Mouse (Mus musculus) kidney, postnatal 0 days (tissue): ENCODE measurements around the gene Plbd2. TPM values are rescaled to one million over a fixed set of nuclear protein-coding genes. Genes with fewer than 3 reads are reported as not detected.

Experiments
- ATAC-seq: fragments of 200-750 bp; cut with Nextera tagmentation; replicated peaks from 2 replicates; pipeline ENCODE4 v1.8.0; 2017; ENCODE audit warnings: low read depth, moderate number of reproducible peaks, moderate TSS enrichment, moderate library complexity; ENCODE audit not compliant: low FRiP score
- DNase-seq: peaks from one replicate; pipeline ENCODE4 v3.0.0-alpha.2; 2016; ENCODE audit warnings: low spot score
- H3K27ac ChIP-seq: fragments of 300-500 bp; sonication (generic); 2 replicates; pipeline ENCODE4 v1.5.1; 2014; ENCODE audit warnings: mild to moderate bottlenecking
- H3K27me3 ChIP-seq: fragments of 300-500 bp; sonication (generic); 2 replicates; pipeline ENCODE4 v1.6.1; 2014; ENCODE audit warnings: low read length, mixed read lengths; ENCODE audit not compliant: insufficient read depth
- H3K36me3 ChIP-seq: fragments of 300-500 bp; sonication (generic); 2 replicates; pipeline ENCODE4 v1.6.1; 2014; ENCODE audit warnings: low read length, mixed read lengths; ENCODE audit not compliant: insufficient read depth
- H3K4me1 ChIP-seq: fragments of 300-500 bp; sonication (generic); replicated peaks from 2 replicates; pipeline ENCODE4 v1.6.1; 2014; ENCODE audit warnings: antibody characterized with exemption, low read length, mixed read lengths; ENCODE audit not compliant: insufficient read depth
- H3K4me2 ChIP-seq: fragments of 300-500 bp; sonication (generic); 2 replicates; pipeline ENCODE4 v1.6.1; 2014; ENCODE audit warnings: mild to moderate bottlenecking, low read length, moderate library complexity, mixed read lengths
- H3K4me3 ChIP-seq: fragments of 300-500 bp; sonication (generic); replicated peaks from 2 replicates; pipeline ENCODE4 v1.5.1; 2014; ENCODE audit warnings: low read depth, low read length
- H3K9ac ChIP-seq: fragments of 300-500 bp; sonication (generic); 2 replicates; pipeline ENCODE4 v1.6.1; 2014; ENCODE audit warnings: low read depth, low read length
- H3K9me3 ChIP-seq: fragments of 300-500 bp; sonication (generic); replicated peaks from 2 replicates; pipeline ENCODE4 v1.6.1; 2016; ENCODE audit warnings: low read length, inconsistent platforms, mixed read lengths
- CTCF ChIP-seq: IDR thresholded peaks from 2 replicates; pipeline ENCODE4 v1.5.1; 2016; ENCODE audit warnings: antibody characterized with exemption, low read depth, mild to moderate bottlenecking, moderate library complexity
- WGBS: fragments of 180-500 bp; shearing (Covaris S2); extraction: QIAGEN DNeasy Blood & Tissue Kit; methylation state at CpG from one replicate; pipeline ENCODE4 v1.1.7; 2014; 5-methylcytosine and 5-hydroxymethylcytosine counted together
- polyA plus RNA-seq: library from polyadenylated mRNA; unstranded; fragments of >200 nt; fragmentation: Nextera tagmentation; extraction: Ambion mirVana; gene quantifications from 2 replicates; pipeline ENCODE4 v1.2.1, GENCODE M21; 2015

Plbd2 gene
- polyA plus RNA-seq, 1 experiment from 2014 or later: 78.2 TPM

DNA sequence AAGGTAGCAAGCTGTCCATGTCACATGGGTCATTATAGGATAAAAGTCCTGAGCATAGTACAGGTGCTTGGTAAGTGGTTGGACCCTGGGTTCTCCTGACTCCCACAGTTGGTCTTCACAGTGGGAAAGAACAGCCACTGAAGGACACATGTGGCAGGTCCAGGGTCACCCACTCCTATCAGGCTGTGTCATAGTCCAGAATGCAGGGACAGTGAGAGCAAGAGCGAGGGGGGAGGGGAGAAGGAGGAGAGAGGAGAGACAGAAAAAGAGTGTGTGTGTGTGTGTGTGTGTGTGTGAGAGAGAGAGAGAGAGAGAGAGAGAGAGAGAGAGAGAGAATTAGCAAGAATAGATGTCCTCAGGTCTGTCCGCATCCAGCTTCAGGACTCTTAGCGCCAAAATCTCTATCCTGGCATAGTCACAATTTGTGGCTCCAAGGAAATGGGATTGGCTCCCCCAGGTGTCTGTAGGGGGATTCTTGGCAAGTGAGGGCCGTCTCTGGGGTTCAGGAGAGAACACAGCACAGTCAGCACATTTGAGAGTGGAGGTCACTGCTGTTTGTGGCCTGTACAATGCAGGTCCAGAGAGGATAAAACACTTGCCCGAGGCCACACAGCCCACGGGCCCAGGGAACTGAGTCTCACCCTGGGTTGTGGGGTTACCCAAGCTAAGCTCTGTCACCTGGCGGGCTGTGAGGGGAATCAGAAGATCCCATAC lies 46.4 kb downstream of the Plbd2 start:
- no peak overlapping the region for H3K4me3 ChIP-seq
- no peak for ATAC-seq
- H3K9me3 ChIP-seq: no peaks in the 10 kb centered on the region
- no peaks in the 10 kb centered on the region for H3K36me3 ChIP-seq
- 45% methylated on average over 7 of the region's 7 CpGs for WGBS
- H3K4me1 ChIP-seq: no peaks in the 10 kb centered on the region
- no peak overlapping the region for H3K4me2 ChIP-seq
- DNase-seq: no peak
- no peak overlapping the region for H3K9ac ChIP-seq
- no peak for TF ChIP-seq CTCF
- no peaks in the 10 kb centered on the region for H3K27me3 ChIP-seq
- H3K27ac ChIP-seq: no peak overlapping the region

DNA sequence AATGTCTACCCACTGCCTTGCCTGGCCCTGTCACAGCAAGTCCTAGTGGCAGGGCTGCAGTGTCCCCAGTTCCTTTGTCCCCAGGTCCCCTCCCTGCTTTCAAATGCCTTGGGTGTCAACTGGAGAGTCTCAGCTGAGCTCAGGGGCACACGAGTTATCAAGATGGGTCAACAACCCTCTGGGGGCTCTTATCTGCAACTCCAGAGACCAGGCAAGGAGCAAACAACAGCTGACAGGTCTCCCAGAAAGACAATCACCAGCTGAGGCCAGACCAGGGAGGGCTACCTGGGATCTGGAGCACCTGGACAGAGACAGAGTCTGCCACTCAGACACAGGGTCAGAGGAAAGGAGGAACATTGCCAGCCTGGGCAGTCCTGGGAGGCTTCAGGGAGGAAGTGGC lies 47.2 kb downstream of the Plbd2 start:
- 29% methylated on average over 1 of the region's 1 CpGs for WGBS

DNA sequence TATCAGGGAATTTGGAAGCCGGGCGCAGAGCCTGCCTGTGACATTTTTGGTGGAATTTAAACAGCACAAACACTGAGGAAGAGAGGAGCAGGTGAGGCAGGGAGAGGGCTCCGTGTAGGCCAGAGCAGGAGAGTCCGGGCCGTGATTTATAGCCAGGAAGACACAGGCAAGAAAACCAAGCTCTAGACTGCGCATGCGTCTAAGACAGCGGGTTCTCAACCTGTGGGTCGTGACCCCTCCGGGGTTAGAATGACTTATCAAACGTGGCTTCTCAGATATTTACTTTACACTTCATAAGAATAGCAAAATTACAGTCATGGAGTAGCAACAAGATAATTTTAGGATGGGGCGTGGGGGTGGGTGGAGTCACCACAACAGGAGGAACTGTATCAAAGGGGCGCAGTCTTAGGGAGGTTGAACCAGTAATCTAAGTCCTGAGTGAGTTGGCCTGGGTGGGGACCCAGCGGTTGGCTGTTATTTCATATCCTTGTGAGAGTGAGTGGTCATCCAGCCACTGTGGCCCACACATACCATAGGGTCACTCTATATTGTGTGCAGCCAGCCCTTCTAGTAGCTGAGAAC lies 48.6 kb downstream of the Plbd2 start:
- WGBS: 23% methylated on average over 14 of the region's 14 CpGs
- Histone ChIP-seq H3K9ac (no peak overlapping the region), H3K4me3 (no peak overlapping the region), H3K4me2 (peak overlapping the region; percentile 14; the same call in 1 of the 2 replicates), H3K27me3 (no peaks in the 10 kb centered on the region), H3K9me3 (no peaks in the 10 kb centered on the region), H3K36me3 (no peaks in the 10 kb centered on the region), H3K4me1 (no peaks in the 10 kb centered on the region), H3K27ac (no peak overlapping the region)
- no peak for ATAC-seq
- TF ChIP-seq CTCF: no peak
- no peak for DNase-seq

More for the DNA sequence above, 47.2 kb downstream of the Plbd2 start:
- Histone ChIP-seq H3K27me3 (no peaks in the 10 kb centered on the region), H3K9ac (no peak overlapping the region), H3K27ac (no peak overlapping the region), H3K36me3 (no peaks in the 10 kb centered on the region), H3K9me3 (no peaks in the 10 kb centered on the region), H3K4me1 (no peaks in the 10 kb centered on the region), H3K4me2 (no peak overlapping the region), H3K4me3 (no peak overlapping the region)
- DNase-seq (no peak), ATAC-seq (no peak)
- TF ChIP-seq CTCF: no peak

DNA sequence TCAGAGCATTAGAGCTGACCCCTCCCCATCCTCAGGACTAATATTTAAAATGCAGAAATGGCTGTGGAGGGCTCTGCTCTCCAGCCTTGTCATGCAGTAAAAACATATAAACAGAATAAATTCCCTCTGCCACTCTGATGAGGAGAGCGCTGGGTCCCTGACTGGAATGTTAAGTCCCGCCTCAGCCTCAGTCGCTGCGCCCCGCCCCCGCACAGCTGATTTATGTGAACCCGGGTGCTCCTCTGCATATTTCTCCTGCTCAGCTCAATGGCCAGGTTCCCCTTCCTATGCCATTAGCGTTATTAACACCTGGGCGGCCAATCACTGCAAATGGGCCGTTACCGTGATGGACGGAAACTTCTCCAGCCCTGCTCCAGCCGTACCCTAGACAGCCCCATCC lies 56.1 kb downstream of the Plbd2 start:
- no peak for TF ChIP-seq CTCF
- no peak for DNase-seq
- 20% methylated on average over 13 of the region's 13 CpGs for WGBS

DNA sequence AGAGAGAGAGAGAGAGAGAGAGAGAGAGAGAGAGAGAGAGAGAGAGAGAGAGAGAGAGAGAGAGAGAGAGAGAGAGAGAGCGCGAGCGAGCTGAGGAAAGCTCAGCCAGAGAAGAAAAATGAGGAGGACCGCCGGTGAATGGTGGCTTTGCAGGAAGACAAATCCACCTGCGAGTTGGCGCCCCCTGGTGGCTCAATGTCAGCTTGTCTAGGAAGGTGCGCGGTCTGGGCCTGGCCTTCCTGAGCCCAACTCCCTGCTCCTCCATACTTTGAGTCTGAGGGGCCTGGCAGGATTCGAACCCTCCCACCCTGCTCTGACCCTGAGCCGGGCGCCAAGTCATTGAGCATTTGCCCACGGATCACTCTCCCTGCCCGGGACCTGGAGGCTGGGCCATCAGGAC lies 62.7 kb downstream of the Plbd2 start:
- H3K27ac ChIP-seq: no peak overlapping the region
- ATAC-seq: peak; percentile 51; the same call in 1 of the 2 replicates
- H3K4me3 ChIP-seq: peak overlapping the region; percentile 23
- TF ChIP-seq CTCF: peak; percentile 87
- H3K9ac ChIP-seq: no peak overlapping the region
- DNase-seq: peak; percentile 91
- peak overlapping the region; percentile 50 for H3K4me2 ChIP-seq
- H3K9me3 ChIP-seq: no peaks in the 10 kb centered on the region
- WGBS: 7% methylated on average over 11 of the region's 14 CpGs
- H3K27me3 ChIP-seq: peaks cover 53% of the 10 kb centered on the region
- no peaks in the 10 kb centered on the region for H3K36me3 ChIP-seq
- peaks cover 8% of the 10 kb centered on the region; the same call in 1 of the 2 replicates for H3K4me1 ChIP-seq

More for the DNA sequence above, 56.1 kb downstream of the Plbd2 start:
- no peaks in the 10 kb centered on the region for H3K9me3 ChIP-seq
- no peak overlapping the region for H3K9ac ChIP-seq
- H3K4me3 ChIP-seq: no peak overlapping the region
- H3K27me3 ChIP-seq: 0 out of 2 replicates have a peak, but pooled peaks cover 5% of the 10 kb centered on the region
- no peak for ATAC-seq
- no peak overlapping the region for H3K4me2 ChIP-seq
- no peak overlapping the region for H3K27ac ChIP-seq
- H3K4me1 ChIP-seq: no peaks in the 10 kb centered on the region
- H3K36me3 ChIP-seq: no peaks in the 10 kb centered on the region

DNA sequence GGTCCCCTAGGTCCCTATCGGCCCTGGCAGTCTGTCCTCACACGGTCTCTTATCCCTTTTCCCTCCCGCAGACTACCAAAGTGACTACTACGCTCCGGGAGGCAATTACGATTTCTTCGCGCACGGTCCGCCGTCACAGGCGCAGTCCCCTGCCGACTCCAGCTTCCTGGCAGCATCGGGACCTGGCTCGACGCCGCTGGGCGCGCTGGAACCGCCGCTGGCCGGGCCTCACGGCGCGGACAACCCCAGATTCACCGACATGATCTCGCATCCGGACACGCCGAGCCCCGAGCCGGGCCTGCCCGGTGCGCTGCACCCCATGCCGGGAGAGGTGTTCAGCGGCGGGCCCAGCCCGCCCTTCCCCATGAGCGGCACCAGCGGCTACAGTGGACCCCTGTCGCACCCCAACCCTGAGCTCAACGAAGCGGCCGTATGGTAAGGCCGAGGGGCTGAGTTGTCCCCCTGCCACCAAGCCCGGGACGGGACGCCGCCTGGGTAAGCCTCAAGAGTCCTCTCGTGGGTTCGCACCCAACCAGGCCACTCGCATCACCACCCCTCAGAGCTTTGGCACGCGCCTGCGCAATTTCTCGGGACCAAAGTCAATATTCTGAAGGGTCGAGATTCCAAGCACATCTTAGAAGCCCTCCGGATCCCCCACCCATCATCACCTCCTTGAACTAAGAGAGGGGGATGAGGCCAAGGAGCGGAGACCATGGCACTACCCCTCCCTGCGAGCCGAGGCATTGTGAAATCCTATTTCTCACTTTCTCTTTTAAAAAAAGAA lies 63.3 kb downstream of the Plbd2 start:
- TF ChIP-seq CTCF: no peak
- Histone ChIP-seq H3K36me3 (no peaks in the 10 kb centered on the region), H3K27ac (no peak overlapping the region), H3K4me3 (peak overlapping the region; percentile 23), H3K4me1 (peaks cover 8% of the 10 kb centered on the region; the same call in 1 of the 2 replicates), H3K9ac (no peak overlapping the region), H3K4me2 (peak overlapping the region; percentile 50), H3K9me3 (no peaks in the 10 kb centered on the region), H3K27me3 (peaks cover 59% of the 10 kb centered on the region)
- ATAC-seq (no peak; the same call in 1 of the 2 replicates), DNase-seq (no peak)
- WGBS: 1% methylated on average over 61 of the region's 61 CpGs
